Mouse (Mus musculus): ENCODE data around the gene Xpnpep3.
A peak's percentile ranks its signal among the peaks of the same experiment; 100 is the strongest.

The Xpnpep3 gene

GRCm38 (mm10) chr15:81399638-81400315 lies at the start of gene Xpnpep3, which contains the start of gene St13:
Gene Xpnpep3 (plus strand): TSS chr15:81400138.
Gene St13 (minus strand): TSS chr15:81400077.
- DNase-seq (ENCODE audit: low read depth, low spot score): peak; percentile 96

- DNase-seq (ENCODE audit: low read depth, low spot score): no peak
These were observed 49.5 kb upstream of the Xpnpep3 start for GRCm38 (mm10) chr15:81350401-81350800.

GRCm38 (mm10) chr15:81352638-81353037 lies 47.3 kb upstream of the Xpnpep3 start:
- DNase-seq (ENCODE audit: low read depth, low spot score): no peak

GRCm38 (mm10) chr15:81355146-81355761 lies 44.7 kb upstream of the Xpnpep3 start:
- DNase-seq (ENCODE audit: low read depth, low spot score): peak; percentile 63

GRCm38 (mm10) chr15:81356946-81357345 lies 43.0 kb upstream of the Xpnpep3 start:
- no peak for DNase-seq (ENCODE audit: low read depth, low spot score)

- no peak for DNase-seq (ENCODE audit: low read depth, low spot score)
These were observed 41.0 kb upstream of the Xpnpep3 start for GRCm38 (mm10) chr15:81358943-81359342.

- no peak for DNase-seq (ENCODE audit: low read depth, low spot score)
These were observed 40.5 kb upstream of the Xpnpep3 start for GRCm38 (mm10) chr15:81359421-81359820.

- DNase-seq (ENCODE audit: low read depth, low spot score): peak; percentile 95
These were observed 39.5 kb upstream of the Xpnpep3 start, which contains the start of gene Slc25a17 for GRCm38 (mm10) chr15:81360345-81361021. Gene Slc25a17 (minus strand): TSS chr15:81360812.

GRCm38 (mm10) chr15:81361022-81361404 lies 38.9 kb upstream of the Xpnpep3 start:
- no peak for DNase-seq (ENCODE audit: low read depth, low spot score)

- DNase-seq (ENCODE audit: low read depth, low spot score): peak; percentile 11
These were observed 38.4 kb upstream of the Xpnpep3 start for GRCm38 (mm10) chr15:81361417-81362015.

- no peak for DNase-seq (ENCODE audit: low read depth, low spot score)
These were observed 37.4 kb upstream of the Xpnpep3 start for GRCm38 (mm10) chr15:81362501-81362900.

- no peak for DNase-seq (ENCODE audit: low read depth, low spot score)
These were observed 35.7 kb upstream of the Xpnpep3 start for GRCm38 (mm10) chr15:81364271-81364670.

- no peak for DNase-seq (ENCODE audit: low read depth, low spot score)
These were observed 34.7 kb upstream of the Xpnpep3 start for GRCm38 (mm10) chr15:81365246-81365645.

GRCm38 (mm10) chr15:81366241-81366640 lies 33.7 kb upstream of the Xpnpep3 start:
- no peak for DNase-seq (ENCODE audit: low read depth, low spot score)

GRCm38 (mm10) chr15:81368601-81369000 lies 31.3 kb upstream of the Xpnpep3 start:
- DNase-seq (ENCODE audit: low read depth, low spot score): no peak

- no peak for DNase-seq (ENCODE audit: low read depth, low spot score)
These were observed 29.6 kb upstream of the Xpnpep3 start for GRCm38 (mm10) chr15:81370356-81370755.

GRCm38 (mm10) chr15:81374621-81375020 lies 25.3 kb upstream of the Xpnpep3 start:
- no peak for DNase-seq (ENCODE audit: low read depth, low spot score)

GRCm38 (mm10) chr15:81378845-81379244 lies 21.1 kb upstream of the Xpnpep3 start:
- no peak for DNase-seq (ENCODE audit: low read depth, low spot score)

- no peak for DNase-seq (ENCODE audit: low read depth, low spot score)
These were observed 13.6 kb upstream of the Xpnpep3 start for GRCm38 (mm10) chr15:81386327-81386726.

GRCm38 (mm10) chr15:81392997-81393396 lies 6.9 kb upstream of the Xpnpep3 start:
- no peak for DNase-seq (ENCODE audit: low read depth, low spot score)

- no peak for DNase-seq (ENCODE audit: low read depth, low spot score)
These were observed 5.6 kb upstream of the Xpnpep3 start for GRCm38 (mm10) chr15:81394211-81394915.

- DNase-seq (ENCODE audit: low read depth, low spot score): no peak
These were observed 1.7 kb upstream of the Xpnpep3 start for GRCm38 (mm10) chr15:81398189-81398588.

Measured in c-Kit-negative CD71-positive TER-119-positive erythroid progenitor cells, embryonic 14.5 days (primary cell).